10 mouse cellular contexts compared by ENCODE assay signal in the genomic region with DNA sequence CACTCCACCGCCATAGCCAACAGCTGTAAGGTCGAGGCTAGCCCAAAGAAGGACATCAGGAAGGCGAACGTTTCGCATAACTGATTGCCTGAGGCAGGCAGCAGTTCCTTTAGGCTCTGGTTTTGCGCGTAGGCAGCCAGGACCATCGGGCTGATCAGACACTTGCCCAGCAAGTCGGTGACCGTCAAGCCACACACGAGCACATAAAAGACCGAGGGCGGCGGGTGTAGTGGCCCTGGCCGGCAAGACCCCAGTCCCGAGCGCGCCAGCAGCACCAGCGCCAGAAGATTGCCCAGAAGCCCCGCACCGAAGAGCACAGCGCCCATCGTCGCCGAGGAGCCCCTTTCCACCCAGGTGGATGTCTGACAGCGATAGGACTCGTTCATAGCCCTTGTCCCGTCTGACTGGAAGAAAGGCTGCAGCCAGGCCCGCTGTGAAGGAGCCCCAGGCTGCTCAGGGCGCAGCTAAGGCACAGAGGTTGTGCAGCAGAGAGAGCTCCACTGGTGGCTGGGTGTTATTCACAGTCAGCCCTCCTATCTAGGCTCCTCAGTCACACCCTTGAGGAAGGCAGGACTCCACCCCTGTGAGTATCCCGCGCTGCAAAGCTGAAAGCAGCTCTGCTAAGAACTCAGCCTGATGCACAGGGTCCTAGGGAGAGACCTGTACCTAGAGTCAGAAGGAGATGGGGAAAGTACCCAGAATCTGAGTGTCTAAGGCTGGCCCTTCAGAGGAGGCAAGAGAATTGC. TPM values are rescaled to one million over a fixed set of nuclear protein-coding genes. Genes with fewer than 3 reads are reported as not detected.
DNase-seq lines count a peak whose midpoint lies in the region; ATAC-seq and TF ChIP-seq lines count a peak whose summit lies in the region.
"Had no signal": no experiment of that assay in that cellular context is flagged by ENCODE, and none has a peak within 500 bp of the region (broad histone marks: within the 10 kb centered on the region; RNA-seq: fewer than 3 reads in every experiment).

A gene (minus strand): TSS at position 508 of the 746 bp plus-strand sequence.

- H3K27me3 ChIP-seq in kidney, embryonic 15.5 days, result peaks cover 29% of the 10 kb centered on the region
- H3K27me3 ChIP-seq in hindbrain, embryonic 14.5 days (ENCODE audit: control insufficient read depth, insufficient read depth, low read length), result peaks cover 27% of the 10 kb centered on the region
- H3K27me3 ChIP-seq in midbrain, postnatal 0 days (ENCODE audit: insufficient read depth, low read length), result peaks cover 14% of the 10 kb centered on the region

- ATAC-seq in kidney, embryonic 15.5 days (replicated peaks; ENCODE audit: low FRiP score), result peak; percentile 49; the same call in 1 of the 2 replicates
- peak; percentile 66; the same call in 1 of the 2 replicates for ATAC-seq in hindbrain, embryonic 14.5 days (ENCODE audit: low FRiP score)
- peak; percentile 66 for ATAC-seq in midbrain, postnatal 0 days (ENCODE audit: low FRiP score)

- H3K9me3 ChIP-seq in kidney, embryonic 15.5 days (replicated peaks), result no peaks in the 10 kb centered on the region
- H3K9me3 ChIP-seq in hindbrain, embryonic 14.5 days (ENCODE audit: control insufficient read depth, low read length), result no peaks in the 10 kb centered on the region
- no peaks in the 10 kb centered on the region for H3K9me3 ChIP-seq in midbrain, postnatal 0 days (ENCODE audit: low read length)
- H3K9me3 ChIP-seq: liver, embryonic 15.5 days had no signal

- no peaks in the 10 kb centered on the region for H3K36me3 ChIP-seq in kidney, embryonic 15.5 days
- no peaks in the 10 kb centered on the region for H3K36me3 ChIP-seq in hindbrain, embryonic 14.5 days (replicated peaks; ENCODE audit: control insufficient read depth, insufficient read depth)
- H3K36me3 ChIP-seq in midbrain, postnatal 0 days (ENCODE audit: insufficient read depth, low read length), result no peaks in the 10 kb centered on the region
- H3K36me3 ChIP-seq: liver, embryonic 15.5 days had no signal

- no peak for DNase-seq in kidney, postnatal 25 days
- no peak for DNase-seq in hindbrain, embryonic 14.5 days (ENCODE audit: low spot score)
- DNase-seq in midbrain, postnatal 0 days (ENCODE audit: low spot score), result no peak
- DNase-seq in spleen, postnatal 4 days (ENCODE audit: low spot score in 2 of 2), result no peak
- DNase-seq in T-cell, adult 2 months (ENCODE audit: low spot score), result no peak
- no peak for DNase-seq in gastrocnemius, postnatal 14 days

- 1% methylated on average over 32 of the region's 32 CpGs for WGBS in kidney, embryonic 15.5 days
- under 1% methylated on average over 32 of the region's 32 CpGs for WGBS in hindbrain, embryonic 14.5 days
- WGBS in midbrain, postnatal 0 days, result 2% methylated on average over 32 of the region's 32 CpGs

- no peak within 1 kb of the TSS for H3K27ac ChIP-seq in kidney, embryonic 15.5 days
- no peak within 1 kb of the TSS for H3K27ac ChIP-seq in cortical plate, adult 2 months (ENCODE audit: insufficient read depth, low read length)
- H3K27ac ChIP-seq in hindbrain, embryonic 14.5 days, result no peak within 1 kb of the TSS
- no peak within 1 kb of the TSS for H3K27ac ChIP-seq in midbrain, postnatal 0 days (ENCODE audit: low read depth, low read length)
- H3K27ac ChIP-seq: liver, embryonic 15.5 days had no signal

- H3K4me1 ChIP-seq in kidney, embryonic 15.5 days, result peaks cover 8% of the 10 kb centered on the region
- no peaks in the 10 kb centered on the region for H3K4me1 ChIP-seq in cortical plate, adult 2 months (ENCODE audit: control insufficient read depth, insufficient read depth, low read length)
- 0 out of 2 replicates have a peak, but pooled peaks cover 3% of the 10 kb centered on the region for H3K4me1 ChIP-seq in hindbrain, embryonic 14.5 days (replicated peaks; ENCODE audit: control insufficient read depth, insufficient read depth, low read length)
- no peaks in the 10 kb centered on the region for H3K4me1 ChIP-seq in midbrain, postnatal 0 days (ENCODE audit: insufficient read depth, low read length)
- H3K4me1 ChIP-seq: liver, embryonic 15.5 days had no signal

- peak within 1 kb of the TSS; percentile 61 for H3K4me2 ChIP-seq in kidney, embryonic 15.5 days
- H3K4me2 ChIP-seq in hindbrain, embryonic 14.5 days (replicated peaks), result peak within 1 kb of the TSS; percentile 57
- peak within 1 kb of the TSS; percentile 57 for H3K4me2 ChIP-seq in midbrain, postnatal 0 days (ENCODE audit: low read depth, low read length, poor library complexity, severe bottlenecking)
- H3K4me2 ChIP-seq: liver, embryonic 15.5 days had no signal

- TF ChIP-seq POLR2A in cortical plate, adult 2 months (IDR thresholded peaks at IDR 0.05; ENCODE audit: extremely low read depth, insufficient read depth, low read length), result no peak

- peak within 1 kb of the TSS; percentile 10; the same call in 1 of the 2 replicates for H3K9ac ChIP-seq in kidney, embryonic 15.5 days
- H3K9ac ChIP-seq in hindbrain, embryonic 14.5 days, result peak within 1 kb of the TSS; percentile 47
- peak within 1 kb of the TSS; percentile 47 for H3K9ac ChIP-seq in midbrain, postnatal 0 days (replicated peaks; ENCODE audit: low read length, poor library complexity, severe bottlenecking)
- H3K9ac ChIP-seq: liver, embryonic 15.5 days had no signal

- peak within 1 kb of the TSS; percentile 35 for H3K4me3 ChIP-seq in kidney, embryonic 15.5 days (replicated peaks)
- H3K4me3 ChIP-seq in cortical plate, adult 2 months (ENCODE audit: insufficient read depth, low read length), result peak within 1 kb of the TSS; percentile 38; the same call in 1 of the 2 replicates
- peak within 1 kb of the TSS; percentile 34 for H3K4me3 ChIP-seq in hindbrain, embryonic 14.5 days (replicated peaks; ENCODE audit: low read length)
- H3K4me3 ChIP-seq in midbrain, postnatal 0 days (ENCODE audit: low read depth, low read length), result peak within 1 kb of the TSS; percentile 37
- H3K4me3 ChIP-seq: erythroblast, embryonic 14.5 days; liver, embryonic 15.5 days had no signal

- no peak for TF ChIP-seq CTCF in cortical plate, adult 2 months (IDR thresholded peaks at IDR 0.05; ENCODE audit: extremely low read depth, insufficient read depth, low read length)
- no peak for TF ChIP-seq CTCF in midbrain, postnatal 0 days (IDR thresholded peaks at IDR 0.05)

- intact Hi-C loops in gastrocnemius, postnatal 14 days (cut with DNase I; ENCODE audit: low total_unique reads), result no loop called here

RNA-seq across cellular contexts. Expression of the gene that starts here (rescaled TPM):
- polyA plus RNA-seq in kidney, embryonic 15.5 days (2015; fragmentation: Nextera tagmentation; extraction: Ambion mirVana), result not detected in 2 replicates
- polyA plus RNA-seq in cortical plate, adult 2 months (2012; rRNA removed), result 0.72 and 1.1 TPM in 2 replicates
- 0.27 and 0.54 TPM in 2 replicates for polyA plus RNA-seq in hindbrain, embryonic 14.5 days (2014; fragmentation: Nextera tagmentation; extraction: Ambion mirVana)
- 1.5 and 1.7 TPM in 2 replicates for total RNA-seq in midbrain, postnatal 0 days (2014; rRNA removed)
- 0.59 and 0.64 TPM in 2 replicates for polyA plus RNA-seq in midbrain, postnatal 0 days (2015; fragmentation: Nextera tagmentation; extraction: Ambion mirVana)
- under 1 TPM in 1 of 2 experiments, not detected in 1; 0.06 TPM for total RNA-seq in gastrocnemius, postnatal 14 days (2021)
- polyA plus RNA-seq: erythroblast, embryonic 14.5 days; liver, embryonic 15.5 days had no signal

Comparison
In these comparisons a context has a peak if more than half of its experiments do, and no peak if none do; other contexts are left out.
1. Peak in ATAC-seq, H3K4me3 ChIP-seq, H3K9ac ChIP-seq and H3K4me2 ChIP-seq in kidney, embryonic 15.5 days; RNA of the gene not detected or under 1 TPM.
2. Peak in ATAC-seq, H3K4me3 ChIP-seq, H3K9ac ChIP-seq and H3K4me2 ChIP-seq in hindbrain, embryonic 14.5 days; RNA of the gene not detected or under 1 TPM.